Mouse (Mus musculus): Measurements from ENCODE around the gene Ntng1. TPM values are rescaled to one million over a fixed set of nuclear protein-coding genes. Genes with fewer than 3 reads are reported as not detected.

Gene Ntng1
- polyA plus RNA-seq, 1 experiment = 0.09 TPM

GRCm38 (mm10) chr3:109804145-109804544 is 339.7 kb downstream of the Ntng1 start:
- Histone ChIP-seq H3K4me3 (ENCODE audit: low read depth, low read length) (no peak overlapping the region), H3K36me3 (ENCODE audit: control insufficient read depth, insufficient read depth, low read length) (no peaks in the 10 kb centered on the region), H3K27me3 (ENCODE audit: control insufficient read depth, insufficient read depth, low read length) (no peaks in the 10 kb centered on the region), H3K27ac (ENCODE audit: insufficient read depth, low read depth, low read length) (no peak overlapping the region), H3K4me1 (ENCODE audit: control insufficient read depth, insufficient read depth, insufficient read length, low read length) (no peaks in the 10 kb centered on the region)
- TF ChIP-seq POLR2A (IDR thresholded peaks at IDR 0.05; ENCODE audit: low read depth, low read length) = no peak
- TF ChIP-seq CTCF (IDR thresholded peaks at IDR 0.05; ENCODE audit: extremely low read depth, insufficient read length, insufficient replicate concordance, low read depth, low read length) = no peak
- 59% methylated on average over 2 of the region's 2 CpGs for WGBS

GRCm38 (mm10) chr3:109803616-109804015 is 340.2 kb downstream of the Ntng1 start:
- TF ChIP-seq POLR2A (IDR thresholded peaks at IDR 0.05; ENCODE audit: low read depth, low read length) (no peak), CTCF (IDR thresholded peaks at IDR 0.05; ENCODE audit: extremely low read depth, insufficient read length, insufficient replicate concordance, low read depth, low read length) (no peak)
- no peak overlapping the region for H3K27ac ChIP-seq (ENCODE audit: insufficient read depth, low read depth, low read length)
- WGBS = 43% methylated on average over 3 of the region's 3 CpGs
- H3K27me3 ChIP-seq (ENCODE audit: control insufficient read depth, insufficient read depth, low read length) = no peaks in the 10 kb centered on the region
- H3K4me3 ChIP-seq (ENCODE audit: low read depth, low read length) = no peak overlapping the region
- no peaks in the 10 kb centered on the region for H3K36me3 ChIP-seq (ENCODE audit: control insufficient read depth, insufficient read depth, low read length)
- H3K4me1 ChIP-seq (ENCODE audit: control insufficient read depth, insufficient read depth, insufficient read length, low read length) = no peaks in the 10 kb centered on the region

DNA sequence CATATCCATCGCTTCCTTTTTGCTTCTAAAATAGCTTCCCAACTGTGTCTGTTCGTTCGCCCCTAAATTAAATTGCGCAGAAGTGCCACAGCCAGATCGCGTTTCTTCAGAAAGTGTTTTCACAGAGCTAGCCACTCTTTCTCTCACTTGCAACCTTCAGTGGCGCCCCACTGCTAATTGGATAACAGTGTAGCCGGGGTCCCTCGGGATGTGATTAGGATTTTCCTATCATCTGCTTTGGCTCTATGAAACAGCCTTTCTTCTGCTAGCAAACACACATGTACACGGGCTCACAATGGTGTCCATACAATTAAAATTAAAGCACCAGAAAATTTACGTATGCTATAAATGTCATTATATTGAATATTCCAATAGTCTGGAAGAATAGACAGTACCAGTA is 346.5 kb downstream of the Ntng1 start:
- H3K4me3 ChIP-seq (ENCODE audit: low read depth, low read length) = no peak overlapping the region
- no peaks in the 10 kb centered on the region for H3K27me3 ChIP-seq (ENCODE audit: control insufficient read depth, insufficient read depth, low read length)
- 92% methylated on average over 11 of the region's 11 CpGs for WGBS
- TF ChIP-seq POLR2A (IDR thresholded peaks at IDR 0.05; ENCODE audit: low read depth, low read length) (no peak), CTCF (IDR thresholded peaks at IDR 0.05; ENCODE audit: extremely low read depth, insufficient read length, insufficient replicate concordance, low read depth, low read length) (no peak)
- no peaks in the 10 kb centered on the region for H3K4me1 ChIP-seq (ENCODE audit: control insufficient read depth, insufficient read depth, insufficient read length, low read length)
- no peak overlapping the region for H3K27ac ChIP-seq (ENCODE audit: insufficient read depth, low read depth, low read length)
- H3K36me3 ChIP-seq (ENCODE audit: control insufficient read depth, insufficient read depth, low read length) = no peaks in the 10 kb centered on the region

DNA sequence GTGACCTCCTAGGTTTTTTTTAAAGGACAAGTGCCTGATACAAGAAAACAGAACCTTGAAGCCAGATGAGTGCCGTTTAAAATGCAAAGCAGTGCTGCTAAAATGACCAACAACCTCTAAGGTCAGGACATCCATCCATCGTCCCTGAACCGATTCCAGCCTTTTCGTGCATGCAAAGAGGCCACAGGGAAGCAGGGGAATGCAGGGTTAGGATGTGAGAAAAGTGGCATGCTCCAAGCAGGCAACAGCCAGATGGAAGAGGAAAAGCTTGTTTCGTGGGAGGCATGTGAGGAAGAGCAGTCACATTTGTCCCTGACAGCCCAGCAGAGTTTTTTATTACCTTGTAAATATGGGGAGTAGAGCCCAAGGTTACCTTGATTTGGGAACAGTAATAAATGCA is 360.6 kb downstream of the Ntng1 start:
- H3K27ac ChIP-seq (ENCODE audit: insufficient read depth, low read depth, low read length) = no peak overlapping the region
- no peaks in the 10 kb centered on the region for H3K4me1 ChIP-seq (ENCODE audit: control insufficient read depth, insufficient read depth, insufficient read length, low read length)
- no peaks in the 10 kb centered on the region for H3K36me3 ChIP-seq (ENCODE audit: control insufficient read depth, insufficient read depth, low read length)
- TF ChIP-seq POLR2A (IDR thresholded peaks at IDR 0.05; ENCODE audit: low read depth, low read length) (no peak), CTCF (IDR thresholded peaks at IDR 0.05; ENCODE audit: extremely low read depth, insufficient read length, insufficient replicate concordance, low read depth, low read length) (no peak)
- H3K4me3 ChIP-seq (ENCODE audit: low read depth, low read length) = no peak overlapping the region
- H3K27me3 ChIP-seq (ENCODE audit: control insufficient read depth, insufficient read depth, low read length) = no peaks in the 10 kb centered on the region; the same call in 1 of the 2 replicates
- 48% methylated on average over 5 of the region's 5 CpGs for WGBS

DNA sequence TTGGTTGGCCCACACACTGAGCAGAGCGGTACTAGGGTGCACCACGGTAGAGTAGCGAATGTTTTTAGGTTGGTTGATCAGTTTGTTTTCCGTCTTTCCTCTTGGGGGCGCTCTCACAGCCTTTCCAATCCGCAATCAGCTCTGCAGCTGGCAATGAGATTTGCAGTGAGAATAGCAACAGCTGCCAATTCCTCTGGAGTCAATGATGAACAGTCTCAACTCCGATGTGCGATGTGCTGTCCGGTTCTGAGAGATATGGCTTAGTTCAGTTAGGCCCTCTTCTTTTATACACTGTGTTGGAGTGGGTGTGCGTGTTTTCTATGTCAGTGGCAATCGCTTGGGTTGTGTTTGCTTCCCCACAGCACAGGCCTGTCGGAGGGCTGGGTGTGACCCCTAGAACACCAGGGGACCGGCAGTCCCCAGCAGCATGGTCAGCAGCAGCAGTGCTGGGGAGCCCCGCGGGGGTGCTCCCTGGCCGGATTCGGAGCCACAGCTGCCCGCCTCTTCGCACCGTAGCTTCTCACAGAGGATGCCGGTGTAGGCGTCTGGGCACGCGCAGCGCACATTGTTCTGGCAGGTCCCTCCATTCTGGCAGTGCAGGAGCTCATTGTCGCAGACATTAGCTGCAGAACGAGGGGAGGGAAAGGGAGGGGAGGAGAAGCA is 361.4 kb downstream of the Ntng1 start:
- WGBS = 10% methylated on average over 27 of the region's 27 CpGs

DNA sequence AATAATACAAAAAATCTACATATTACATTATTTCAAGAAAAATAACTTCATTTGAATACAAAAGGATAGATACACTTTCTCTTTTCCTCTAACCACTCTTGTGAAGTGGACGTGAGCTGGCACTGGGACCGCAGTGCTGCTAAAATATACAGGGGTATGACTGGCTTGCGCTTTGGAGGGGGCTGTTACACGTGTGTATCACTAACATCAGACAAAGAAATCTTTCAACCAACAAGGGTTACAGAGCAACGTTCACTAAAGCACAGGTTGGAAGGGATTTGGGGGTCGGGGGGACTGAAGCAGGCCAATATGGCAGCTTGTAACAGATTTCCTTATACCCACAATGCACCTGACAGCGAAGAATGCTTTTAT is 361.9 kb downstream of the Ntng1 start:
- TF ChIP-seq CTCF (IDR thresholded peaks at IDR 0.05; ENCODE audit: extremely low read depth, insufficient read length, insufficient replicate concordance, low read depth, low read length) (no peak), POLR2A (IDR thresholded peaks at IDR 0.05; ENCODE audit: low read depth, low read length) (no peak)
- 68% methylated on average over 7 of the region's 7 CpGs for WGBS

More for the DNA sequence above, 361.4 kb downstream of the Ntng1 start:
- Histone ChIP-seq H3K4me1 (ENCODE audit: control insufficient read depth, insufficient read depth, insufficient read length, low read length) (no peaks in the 10 kb centered on the region), H3K36me3 (ENCODE audit: control insufficient read depth, insufficient read depth, low read length) (no peaks in the 10 kb centered on the region), H3K27ac (ENCODE audit: insufficient read depth, low read depth, low read length) (no peak overlapping the region), H3K27me3 (ENCODE audit: control insufficient read depth, insufficient read depth, low read length) (no peaks in the 10 kb centered on the region; the same call in 1 of the 2 replicates), H3K4me3 (ENCODE audit: low read depth, low read length) (no peak overlapping the region)
- no peak for TF ChIP-seq CTCF (IDR thresholded peaks at IDR 0.05; ENCODE audit: extremely low read depth, insufficient read length, insufficient replicate concordance, low read depth, low read length)
- no peak for TF ChIP-seq POLR2A (IDR thresholded peaks at IDR 0.05; ENCODE audit: low read depth, low read length)

GRCm38 (mm10) chr3:109775200-109775599 is 368.6 kb downstream of the Ntng1 start:
- no peak for TF ChIP-seq CTCF (IDR thresholded peaks at IDR 0.05; ENCODE audit: extremely low read depth, insufficient read length, insufficient replicate concordance, low read depth, low read length)
- no peak for TF ChIP-seq POLR2A (IDR thresholded peaks at IDR 0.05; ENCODE audit: low read depth, low read length)
- Histone ChIP-seq H3K27ac (ENCODE audit: insufficient read depth, low read depth, low read length) (no peak overlapping the region), H3K36me3 (ENCODE audit: control insufficient read depth, insufficient read depth, low read length) (no peaks in the 10 kb centered on the region), H3K4me1 (ENCODE audit: control insufficient read depth, insufficient read depth, insufficient read length, low read length) (no peaks in the 10 kb centered on the region), H3K4me3 (ENCODE audit: low read depth, low read length) (no peak overlapping the region), H3K27me3 (ENCODE audit: control insufficient read depth, insufficient read depth, low read length) (no peaks in the 10 kb centered on the region)
- WGBS = 80% methylated on average over 2 of the region's 2 CpGs

More for the DNA sequence above, 361.9 kb downstream of the Ntng1 start:
- Histone ChIP-seq H3K27me3 (ENCODE audit: control insufficient read depth, insufficient read depth, low read length) (no peaks in the 10 kb centered on the region; the same call in 1 of the 2 replicates), H3K27ac (ENCODE audit: insufficient read depth, low read depth, low read length) (no peak overlapping the region), H3K4me1 (ENCODE audit: control insufficient read depth, insufficient read depth, insufficient read length, low read length) (no peaks in the 10 kb centered on the region), H3K4me3 (ENCODE audit: low read depth, low read length) (no peak overlapping the region), H3K36me3 (ENCODE audit: control insufficient read depth, insufficient read depth, low read length) (no peaks in the 10 kb centered on the region)

All from small intestine, adult 2 months (tissue).